Mouse (Mus musculus): ENCODE measurements around the gene Ankrd23.

Gene Ankrd23

GRCm38 (mm10) chr1:36513718-36514117 is 23.0 kb downstream of the Ankrd23 start:
- DNase-seq (ENCODE audit: low read depth), result peak; percentile 46

- DNase-seq (ENCODE audit: low read depth), result no peak
Observed at GRCm38 (mm10) chr1:36513310-36513709, 23.4 kb downstream of the Ankrd23 start.

GRCm38 (mm10) chr1:36512966-36513280 is 23.8 kb downstream of the Ankrd23 start:
- no peak for DNase-seq (ENCODE audit: low read depth)

- no peak for DNase-seq (ENCODE audit: low read depth)
Observed at GRCm38 (mm10) chr1:36512089-36512965, 24.4 kb downstream of the Ankrd23 start.

- peak; percentile 98 for DNase-seq (ENCODE audit: low read depth)
Observed at GRCm38 (mm10) chr1:36511289-36512021, 25.2 kb downstream of the Ankrd23 start, which contains the start of gene Cnnm3. TSS of gene Cnnm3 (plus strand) at chr1:36511867.

GRCm38 (mm10) chr1:36508238-36508637 is 28.4 kb downstream of the Ankrd23 start:
- no peak for DNase-seq (ENCODE audit: low read depth)

GRCm38 (mm10) chr1:36501261-36501660 is 35.4 kb downstream of the Ankrd23 start:
- DNase-seq (ENCODE audit: low read depth), result peak; percentile 61

- no peak for DNase-seq (ENCODE audit: low read depth)
Observed at GRCm38 (mm10) chr1:36497312-36497711, 39.4 kb downstream of the Ankrd23 start.

GRCm38 (mm10) chr1:36496719-36497118 is 40.0 kb downstream of the Ankrd23 start:
- DNase-seq (ENCODE audit: low read depth), result no peak

GRCm38 (mm10) chr1:36493299-36493698 is 43.4 kb downstream of the Ankrd23 start:
- DNase-seq (ENCODE audit: low read depth), result no peak

GRCm38 (mm10) chr1:36492416-36493139 is 44.1 kb downstream of the Ankrd23 start:
- DNase-seq (ENCODE audit: low read depth), result no peak

- no peak for DNase-seq (ENCODE audit: low read depth)
Observed at GRCm38 (mm10) chr1:36489661-36490060, 47.0 kb downstream of the Ankrd23 start.

GRCm38 (mm10) chr1:36487111-36487510 is 49.6 kb downstream of the Ankrd23 start:
- no peak for DNase-seq (ENCODE audit: low read depth)

GRCm38 (mm10) chr1:36485080-36485479 is 51.6 kb downstream of the Ankrd23 start:
- DNase-seq (ENCODE audit: low read depth), result no peak

GRCm38 (mm10) chr1:36483825-36484224 is 52.9 kb downstream of the Ankrd23 start:
- no peak for DNase-seq (ENCODE audit: low read depth)
